Mouse (Mus musculus) mouse trophoblast stem cell (cell line): Measurements from ENCODE around the gene Adamts20.
"Not testable (repeated sequence)": the region's sequence is repeated elsewhere in the genome, so short reads cannot be mapped to it uniquely, and the experiment has no call there.

Source experiments
- in situ Hi-C, 2 experiments: fragments of 300-500 bp; cut with MseI, MboI; formaldehyde crosslinking; loops; 2 replicates in 1 of 2; 3 replicates in 1 of 2; pipeline ENCODE4 v1.15.1; 2025

Gene Adamts20

DNA sequence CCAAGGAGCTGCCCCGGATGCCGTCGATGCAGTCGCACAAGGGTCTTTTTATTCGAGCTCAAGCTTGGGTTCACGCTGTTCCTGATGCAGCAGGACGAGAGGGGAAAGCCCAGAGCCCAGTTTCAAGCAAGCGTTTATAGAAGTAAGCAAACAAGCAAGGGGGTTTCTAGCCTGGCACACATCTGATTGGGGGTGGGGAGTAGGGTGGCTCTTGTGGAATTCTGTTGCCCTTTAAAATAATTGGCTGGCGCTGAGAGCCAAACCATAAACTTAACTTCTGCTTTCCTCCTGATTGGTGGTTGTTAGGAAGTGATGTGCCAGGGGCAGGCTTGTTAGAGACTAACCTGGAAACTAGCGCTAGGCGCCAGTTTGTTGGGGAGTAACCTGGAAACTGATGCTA is at the start of gene Adamts20:
Adamts20 (minus strand) TSS at position 101 of the 400 bp plus-strand sequence.
- in situ Hi-C loops, result no loop called here

DNA sequence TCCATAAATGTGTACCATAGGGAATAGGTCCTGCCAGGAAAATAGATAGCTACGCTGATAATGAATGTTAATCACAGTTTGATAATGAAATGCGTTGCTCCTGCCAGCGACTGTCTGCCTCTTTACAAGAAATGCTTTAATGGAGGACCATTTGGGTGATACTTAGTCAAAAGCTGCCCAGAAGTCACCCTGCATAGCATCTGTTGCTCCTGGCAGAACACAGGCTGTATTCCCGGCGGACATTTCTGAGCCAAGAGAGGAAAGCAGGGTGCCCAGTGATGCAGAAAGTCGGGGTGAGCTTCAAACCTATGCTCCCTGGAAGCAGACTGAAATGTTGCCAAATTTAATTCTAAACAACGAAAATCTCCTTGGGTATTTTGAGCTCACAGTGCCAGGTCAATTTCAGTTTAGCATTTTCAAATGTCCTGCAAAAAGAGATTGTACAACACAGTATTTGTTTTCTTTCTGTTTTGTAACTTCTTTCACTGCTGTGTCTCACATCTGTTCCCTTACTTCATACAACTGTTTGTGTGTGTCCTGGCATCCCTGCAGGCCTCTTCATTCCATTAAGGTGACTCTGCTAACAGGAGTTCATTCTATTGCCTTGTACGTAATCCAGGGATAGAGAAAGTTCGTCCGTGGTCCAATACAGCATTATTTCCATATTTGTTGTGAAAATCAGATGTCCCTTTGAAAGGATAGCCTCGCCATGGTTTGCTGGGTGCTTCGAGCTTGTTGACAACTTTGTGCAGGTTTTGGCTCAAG is 38.4 kb upstream of the Adamts20 start:
- in situ Hi-C loops, result no loop called here

DNA sequence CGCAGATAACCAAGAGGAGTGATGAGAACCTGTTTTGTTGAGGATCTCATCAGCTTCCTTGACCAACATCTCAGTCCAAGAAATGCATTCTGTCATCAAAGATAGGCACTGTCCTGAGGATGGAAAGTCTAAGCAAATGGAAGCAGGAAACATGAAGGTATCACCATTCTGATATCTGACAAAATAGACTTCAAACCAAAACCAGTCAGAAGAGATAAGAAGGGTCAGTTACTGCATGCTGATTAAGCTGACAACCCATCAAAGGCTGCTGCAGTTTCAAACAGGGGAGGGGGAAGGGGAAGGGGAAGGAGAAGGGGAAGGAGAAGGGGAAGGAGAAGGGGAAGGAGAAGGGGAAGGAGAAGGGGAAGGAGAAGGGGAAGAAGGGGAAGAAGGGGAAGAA is 34.0 kb upstream of the Adamts20 start:
- in situ Hi-C loops, result no loop called here

DNA sequence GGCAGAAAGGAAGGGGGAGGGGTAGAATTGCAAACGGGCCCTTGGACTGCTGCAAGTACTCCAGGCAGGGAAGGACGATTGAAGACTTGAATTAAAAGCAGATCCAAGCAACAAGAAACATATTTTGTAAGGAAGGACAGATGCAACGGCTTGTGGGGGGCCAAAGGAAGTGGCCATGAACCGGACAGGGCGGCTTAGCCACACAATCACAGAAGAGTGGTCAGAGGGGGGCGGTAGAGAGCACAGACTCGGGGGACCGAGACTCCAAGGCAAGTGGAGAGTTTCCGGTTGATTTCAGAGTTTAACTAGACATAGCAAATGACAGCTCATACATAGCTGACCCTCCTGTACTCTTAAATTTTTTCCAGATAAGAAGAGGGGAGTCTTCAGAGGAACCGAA is 30.7 kb upstream of the Adamts20 start:
- in situ Hi-C loops, result no loop called here

DNA sequence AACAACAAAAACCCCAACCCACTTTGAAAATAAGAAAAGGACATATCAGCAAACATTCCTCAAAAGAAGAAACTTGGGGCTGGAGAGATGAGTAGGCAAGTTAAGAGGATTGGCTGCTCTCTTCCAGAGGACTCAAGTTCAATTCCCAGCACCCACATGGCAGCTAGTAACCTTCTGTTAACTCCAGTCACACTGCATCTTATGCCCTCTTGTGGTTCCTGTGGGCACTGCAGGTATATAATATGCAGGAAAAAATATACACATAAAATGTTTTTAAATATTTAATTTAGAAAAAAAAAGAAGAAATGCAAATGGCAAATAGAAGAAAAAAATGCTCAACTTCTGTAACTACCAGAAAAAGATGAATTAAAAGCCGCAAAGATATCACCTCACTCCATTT is 29.2 kb upstream of the Adamts20 start:
- in situ Hi-C loops, result no loop called here

DNA sequence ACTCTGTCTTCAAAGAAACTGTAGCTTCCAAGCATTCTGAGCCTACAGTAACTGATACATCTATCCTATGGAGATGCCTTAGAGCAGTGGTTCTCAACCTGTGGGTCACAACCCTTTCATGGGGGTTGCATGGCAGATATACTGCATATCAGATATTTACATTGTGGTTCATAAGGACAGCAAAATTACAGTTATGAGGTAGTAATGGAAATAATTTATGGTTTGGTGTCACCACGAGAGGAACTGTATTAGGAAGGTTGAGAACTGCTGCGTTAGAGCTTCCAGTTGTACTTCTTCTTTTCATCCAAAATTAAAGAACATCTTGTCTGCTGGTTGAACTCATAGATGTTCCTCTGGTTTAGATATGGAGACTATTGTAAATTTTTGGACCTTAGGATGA is 24.2 kb upstream of the Adamts20 start:
- in situ Hi-C loops, result no loop called here

GRCm38 (mm10) chr15:94488028-94488427 is 22.8 kb upstream of the Adamts20 start:
- in situ Hi-C loops, result not testable (repeated sequence)

GRCm38 (mm10) chr15:94482555-94482954 is 17.3 kb upstream of the Adamts20 start:
- in situ Hi-C loops, result no loop called here

DNA sequence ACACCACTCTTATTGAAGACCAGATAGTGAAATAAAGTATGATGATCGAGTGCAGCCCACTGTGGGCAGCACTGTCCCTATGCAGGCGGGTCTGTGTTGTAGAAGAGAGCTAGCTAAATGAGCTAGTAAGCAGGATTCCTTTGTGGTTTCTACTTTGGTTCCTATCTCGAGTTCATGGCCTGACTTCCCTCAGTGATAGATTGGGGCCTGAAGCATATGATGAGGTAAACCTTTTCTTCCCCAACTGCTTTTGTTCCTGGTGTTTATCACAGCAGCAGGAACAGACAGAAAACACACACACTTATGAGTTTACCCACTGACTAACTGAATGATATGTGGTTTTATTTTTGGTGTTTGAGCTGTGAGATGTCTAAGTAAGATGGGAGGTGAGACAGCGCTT is 15.6 kb upstream of the Adamts20 start:
- in situ Hi-C loops, result no loop called here

DNA sequence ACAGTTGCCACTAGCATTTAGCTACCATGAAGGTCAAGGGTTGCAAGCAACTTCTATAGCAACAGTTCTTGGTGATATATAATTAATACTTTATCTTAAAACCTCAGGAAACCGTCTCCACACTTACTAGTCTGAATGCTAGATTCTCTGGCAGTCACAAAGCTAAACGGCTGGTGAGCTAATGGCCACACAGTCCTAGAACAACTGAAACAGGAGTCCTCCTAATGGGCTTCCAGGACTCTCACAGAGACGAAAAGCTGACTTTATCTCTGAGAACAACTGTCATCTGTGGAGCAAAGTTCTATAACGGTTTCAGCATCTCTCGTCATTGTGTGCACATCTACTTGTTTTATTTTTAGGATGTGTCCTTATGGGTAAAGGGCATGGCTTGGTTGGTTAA is 15.0 kb upstream of the Adamts20 start:
- in situ Hi-C loops, result no loop called here

DNA sequence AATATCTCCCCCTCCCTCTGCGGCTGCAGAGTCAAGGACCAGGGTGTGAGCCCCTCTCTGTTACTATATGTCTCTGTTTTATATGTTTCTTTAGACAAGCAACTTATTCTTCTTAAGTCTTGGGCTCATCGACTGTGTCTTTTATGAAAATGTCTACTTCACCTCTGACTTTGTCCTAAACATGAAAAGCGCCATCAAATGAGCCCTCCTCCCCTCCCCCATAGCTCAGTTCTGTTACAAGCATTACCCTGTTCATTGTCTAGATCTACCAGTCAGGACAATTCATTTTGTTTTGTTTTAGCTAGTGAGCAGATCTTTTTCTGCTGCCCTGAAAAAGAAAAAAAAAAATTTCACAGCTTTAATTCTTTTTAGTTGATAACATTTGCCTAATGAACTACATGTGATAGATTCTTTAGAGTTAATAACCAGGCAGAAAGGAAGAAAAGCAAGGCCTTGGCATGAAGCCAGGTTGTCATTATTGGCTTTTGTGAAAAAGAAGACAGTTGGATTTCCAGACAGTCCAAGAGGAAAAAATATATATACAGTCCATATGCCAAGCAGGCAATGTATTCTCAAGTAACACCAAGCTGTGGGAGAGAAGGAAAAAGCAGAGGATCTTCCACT is 14.4 kb upstream of the Adamts20 start:
- in situ Hi-C loops, result no loop called here

DNA sequence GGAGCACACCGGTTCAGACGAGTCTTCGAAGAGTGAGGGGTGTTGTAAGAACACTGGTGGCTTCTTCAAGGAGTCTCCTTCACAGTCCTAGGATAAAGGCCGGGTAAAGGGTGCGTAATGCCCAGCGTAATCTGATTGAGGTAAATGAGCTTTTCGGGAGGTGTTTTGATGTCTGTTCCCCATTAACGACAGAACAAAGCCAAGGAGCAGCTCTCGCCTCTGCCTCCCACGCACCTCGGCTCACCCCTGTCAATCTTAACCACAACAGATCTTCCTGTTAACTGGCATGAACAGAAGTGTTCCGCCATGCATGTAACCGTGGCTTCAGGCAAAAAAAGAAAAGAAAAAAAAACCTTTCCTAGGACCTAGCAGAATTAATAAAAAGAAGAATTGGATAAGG is 13.5 kb upstream of the Adamts20 start:
- in situ Hi-C loops, result no loop called here

- in situ Hi-C loops, result no loop called here
These were observed 12.1 kb upstream of the Adamts20 start for GRCm38 (mm10) chr15:94477287-94477686.

DNA sequence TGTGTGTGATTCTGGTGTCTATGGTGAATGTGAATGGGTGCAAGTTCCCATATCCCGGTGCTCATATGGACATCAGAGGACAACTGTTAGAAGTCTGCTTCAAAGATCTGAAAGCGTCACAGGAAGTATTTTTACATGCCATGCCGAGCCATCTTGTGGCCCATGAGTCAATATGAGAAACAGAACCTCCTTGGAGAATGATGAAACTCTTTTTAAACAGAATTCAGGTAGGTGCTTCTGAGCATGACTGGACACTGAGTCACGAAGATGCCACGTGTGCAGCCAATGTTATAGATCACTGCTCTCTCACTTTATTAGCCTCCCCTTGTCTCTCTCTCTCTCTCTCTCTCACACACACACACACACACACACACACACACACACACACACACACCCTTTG is 10.8 kb upstream of the Adamts20 start:
- in situ Hi-C loops, result no loop called here

DNA sequence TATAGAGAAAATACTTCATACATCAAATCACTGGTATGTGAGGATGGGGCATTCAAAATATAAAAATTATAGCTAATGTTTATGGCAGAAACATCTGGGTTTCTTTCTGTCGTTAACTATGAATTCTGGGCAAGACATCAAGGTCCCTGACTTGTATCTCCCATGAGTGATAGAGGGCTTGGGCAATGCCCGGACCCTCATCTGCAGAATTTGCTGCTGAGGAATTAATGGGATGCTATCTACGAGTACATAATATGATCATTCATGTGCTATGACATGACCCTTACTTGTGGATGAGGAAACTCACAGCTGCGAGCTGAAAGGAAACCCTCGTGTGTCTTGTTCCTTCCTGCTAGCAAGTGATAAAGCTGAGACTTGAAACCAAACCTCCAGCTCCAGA is 5.1 kb upstream of the Adamts20 start:
- in situ Hi-C loops, result no loop called here

GRCm38 (mm10) chr15:94464881-94465280 is 337 bp downstream of the Adamts20 start:
- in situ Hi-C loops, result no loop called here

- in situ Hi-C loops, result no loop called here
These were observed 2.0 kb downstream of the Adamts20 start for GRCm38 (mm10) chr15:94463251-94463650.

- in situ Hi-C loops, result no loop called here
These were observed 3.0 kb downstream of the Adamts20 start for GRCm38 (mm10) chr15:94462206-94462605.

DNA sequence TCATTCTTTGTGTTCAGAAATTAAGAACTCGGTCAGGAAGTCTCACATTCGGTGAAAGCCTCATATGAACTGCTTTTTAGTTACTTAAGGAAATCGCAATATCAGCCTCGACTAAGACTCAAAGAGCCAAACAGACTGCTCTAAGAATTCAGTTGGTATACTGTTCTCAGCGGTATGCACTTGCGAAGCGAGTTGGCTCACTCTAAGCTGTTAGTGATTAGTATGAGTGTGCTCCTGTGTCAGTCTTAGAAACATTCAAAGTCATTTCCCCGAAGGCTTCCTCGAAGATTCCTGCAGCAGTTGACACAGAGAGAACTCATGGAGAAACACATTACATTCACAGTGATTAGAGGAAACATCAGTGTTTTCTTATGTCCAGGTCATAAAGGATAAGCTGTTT is 4.1 kb downstream of the Adamts20 start:
- in situ Hi-C loops, result no loop called here

DNA sequence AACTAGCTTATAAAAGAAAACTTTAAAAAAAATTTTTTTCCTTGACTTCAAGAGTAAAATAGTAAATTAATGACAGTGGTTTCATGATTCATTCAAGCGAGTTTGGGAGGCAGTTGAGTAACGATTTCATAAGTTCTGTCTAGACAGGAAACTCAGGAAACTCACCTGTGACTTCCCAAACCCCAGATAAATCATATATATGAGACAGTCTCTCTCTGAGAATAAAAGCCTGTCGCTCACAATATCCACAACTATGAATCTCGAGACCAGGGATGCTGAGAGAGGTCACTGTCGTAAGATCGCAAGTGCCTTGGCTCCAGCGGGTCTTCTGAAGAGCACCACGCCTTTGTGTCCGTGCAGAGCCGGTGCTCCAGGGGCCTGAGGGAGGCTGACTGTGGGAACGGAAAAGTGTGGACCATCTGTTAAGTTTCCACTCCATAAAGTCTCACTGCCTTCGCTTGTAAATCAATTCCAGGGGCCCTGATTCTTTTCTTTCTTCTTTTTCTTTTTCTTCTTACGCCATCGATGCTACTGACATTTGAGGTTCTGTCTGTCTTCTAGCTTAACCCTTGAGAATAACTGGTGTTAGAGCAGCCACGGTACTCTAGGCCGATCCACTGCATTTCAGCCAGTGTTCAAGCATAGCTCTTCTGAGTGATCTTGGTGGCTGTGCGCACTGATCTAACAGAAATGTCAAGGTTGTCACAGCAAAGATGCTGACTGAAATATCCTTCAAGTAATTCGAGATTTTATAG is 7.4 kb downstream of the Adamts20 start:
- in situ Hi-C loops, result no loop called here

DNA sequence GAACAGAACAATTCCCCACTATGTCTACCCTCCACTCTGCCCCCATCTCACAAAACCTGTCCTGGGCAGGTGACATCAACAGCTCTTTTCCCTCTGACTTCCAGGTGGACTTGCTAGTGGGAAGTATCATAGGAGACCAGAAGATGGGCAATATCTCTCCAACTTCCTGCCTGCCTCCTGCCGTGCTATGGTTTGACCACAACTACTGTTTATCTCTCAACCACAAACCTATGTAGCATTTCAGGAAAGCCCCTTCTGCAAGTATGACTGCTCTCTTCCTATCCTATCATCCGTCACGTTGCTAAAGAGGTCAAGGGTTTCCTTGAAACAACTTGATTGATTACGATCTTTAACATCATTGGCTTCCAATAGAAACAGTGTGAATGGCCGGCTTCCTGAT is 12.4 kb downstream of the Adamts20 start:
- in situ Hi-C loops, result no loop called here

GRCm38 (mm10) chr15:94451600-94451999 is 13.6 kb downstream of the Adamts20 start:
- in situ Hi-C loops, result no loop called here
